In genomic region chr11:76459489-76459888, GRCm38 (mm10) we compare ENCODE assay signal across 13 mouse cellular contexts.
"Had no signal": no experiment of that assay in that cellular context is flagged by ENCODE, and none has a peak within 500 bp of the region (broad histone marks: within the 10 kb centered on the region; RNA-seq: fewer than 3 reads in every experiment).

No protein-coding gene starts in this region.

- H3K4me2 ChIP-seq: liver, embryonic 11.5 days; liver, embryonic 15.5 days; midbrain, embryonic 15.5 days; neural tube, embryonic 13.5 days had no signal

- H3K9me3 ChIP-seq: limb, embryonic 10.5 days; liver, embryonic 15.5 days; midbrain, embryonic 10.5 days; midbrain, embryonic 15.5 days; neural tube, embryonic 13.5 days had no signal

- DNase-seq: kidney, adult 8-10 months; lung, adult 2 months; retina, postnatal 1 day; right cerebral cortex, postnatal 4 days; thymus, adult 2 months; thymus, postnatal 36 days had no signal

- H3K27ac ChIP-seq: left cerebral cortex, adult 2 months; liver, embryonic 15.5 days; midbrain, embryonic 10.5 days; midbrain, embryonic 15.5 days; neural tube, embryonic 13.5 days had no signal

- H3K4me3 ChIP-seq: left cerebral cortex, adult 2 months; limb, embryonic 10.5 days; liver, embryonic 15.5 days; midbrain, embryonic 10.5 days; midbrain, embryonic 15.5 days; neural tube, embryonic 13.5 days had no signal

- H3K36me3 ChIP-seq: liver, embryonic 15.5 days had no signal

- H3K9ac ChIP-seq: liver, embryonic 15.5 days; midbrain, embryonic 15.5 days; neural tube, embryonic 13.5 days had no signal

- H3K27me3 ChIP-seq: liver, embryonic 15.5 days; midbrain, embryonic 15.5 days; neural tube, embryonic 13.5 days had no signal

- ATAC-seq: midbrain, embryonic 15.5 days had no signal
